Mouse (Mus musculus) urinary bladder, postnatal 10 days (tissue): ENCODE results near the gene St14.

Experiments used
- DNase-seq: peaks from one replicate; pipeline ENCODE4 v3.0.0; 2022; ENCODE audit warnings: low spot score

Gene St14

GRCm38 (mm10) chr9:31122464-31123030 lies 9.1 kb downstream of the St14 start:
- DNase-seq = no peak

DNA sequence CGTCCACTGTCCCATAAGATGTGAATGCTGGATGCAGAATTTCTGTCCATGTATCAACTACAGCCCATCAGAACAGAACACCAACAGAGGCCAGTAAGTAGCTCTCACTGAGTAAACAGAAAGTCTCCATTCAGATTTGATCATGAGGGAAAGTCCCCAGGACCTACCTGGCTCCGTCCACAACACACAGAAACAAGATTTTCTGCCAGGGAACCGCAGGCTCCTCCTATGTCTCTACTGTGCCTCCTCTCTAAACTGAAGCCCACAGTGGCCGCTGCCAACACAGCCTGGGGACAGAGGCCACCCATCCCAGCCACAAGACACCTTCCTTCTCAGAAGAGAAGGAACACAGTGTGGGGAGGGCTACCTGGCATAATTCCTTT lies 11.1 kb downstream of the St14 start:
- no peak for DNase-seq

DNA sequence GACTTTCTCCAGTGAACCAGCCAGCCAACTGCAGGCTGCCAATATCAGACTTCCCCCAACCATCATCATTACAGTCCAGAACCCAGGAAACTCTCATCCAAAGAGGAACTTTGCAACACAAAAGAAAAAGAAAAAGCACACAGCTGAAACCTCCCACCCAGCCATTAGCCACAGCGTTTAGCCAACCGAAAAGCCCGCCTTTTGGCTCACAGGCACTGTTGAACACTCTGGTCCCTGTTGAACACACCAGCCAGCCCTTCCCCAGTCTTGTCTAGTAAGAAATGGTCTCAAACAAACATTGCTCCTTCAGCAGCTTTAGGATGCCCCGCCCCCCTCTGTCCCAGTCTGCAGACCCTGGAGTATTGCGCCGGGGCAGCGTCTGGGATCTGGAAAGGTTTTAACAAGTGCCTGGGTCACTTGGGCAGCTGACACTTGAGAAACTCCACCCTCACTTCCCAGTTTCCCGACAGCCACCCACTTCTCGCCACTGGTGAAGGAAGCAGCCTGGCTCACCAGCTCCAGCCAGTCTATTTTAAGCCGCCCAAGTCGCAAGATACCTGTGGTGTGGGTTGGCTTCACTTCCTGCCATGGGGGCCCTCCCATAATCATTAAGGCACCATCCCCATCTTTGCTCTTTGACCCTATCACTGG lies 11.6 kb downstream of the St14 start:
- no peak for DNase-seq

DNA sequence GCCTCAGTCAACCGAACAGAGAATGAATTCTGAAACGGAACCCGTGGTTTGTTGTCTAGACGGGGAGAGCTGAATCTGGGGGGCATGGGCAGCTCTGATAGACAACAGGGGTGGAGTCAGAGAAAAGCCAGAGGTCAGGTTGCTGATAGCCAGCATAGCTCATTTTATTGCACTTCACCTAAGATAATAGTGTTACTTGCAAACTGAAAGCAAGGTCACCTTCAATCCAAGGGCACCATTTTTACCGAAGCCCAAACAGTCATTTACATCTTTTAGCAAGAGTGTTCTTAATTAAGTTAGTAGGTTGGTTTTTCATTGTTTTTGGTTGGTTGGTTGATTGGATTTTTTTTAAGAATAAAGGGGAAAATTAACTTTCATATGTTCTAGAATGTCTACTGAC lies 12.2 kb downstream of the St14 start:
- no peak for DNase-seq

GRCm38 (mm10) chr9:31118520-31119298 lies 12.9 kb downstream of the St14 start:
- no peak for DNase-seq

- no peak for DNase-seq
Observed at GRCm38 (mm10) chr9:31117488-31117887, 14.2 kb downstream of the St14 start.

GRCm38 (mm10) chr9:31117088-31117487 lies 14.6 kb downstream of the St14 start:
- DNase-seq = no peak

DNA sequence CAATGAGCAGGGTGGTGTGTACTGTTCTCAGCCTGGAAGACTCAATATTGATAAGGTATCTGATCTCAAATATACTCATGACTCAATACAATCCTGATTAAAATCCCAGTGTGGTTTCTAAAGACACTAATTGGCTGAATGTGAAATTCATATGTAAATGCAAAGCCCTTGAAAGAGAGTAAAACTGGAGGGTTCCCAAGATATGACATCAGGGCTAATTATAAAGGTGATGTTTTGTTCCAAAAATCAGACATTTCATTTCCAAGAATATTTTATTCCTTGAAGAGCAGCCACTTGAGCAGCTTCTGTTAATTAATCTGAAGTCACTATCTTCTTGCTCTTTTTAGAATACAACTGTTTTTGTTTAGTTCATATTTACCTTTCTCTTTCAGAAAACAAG lies 16.1 kb downstream of the St14 start:
- DNase-seq = no peak

DNA sequence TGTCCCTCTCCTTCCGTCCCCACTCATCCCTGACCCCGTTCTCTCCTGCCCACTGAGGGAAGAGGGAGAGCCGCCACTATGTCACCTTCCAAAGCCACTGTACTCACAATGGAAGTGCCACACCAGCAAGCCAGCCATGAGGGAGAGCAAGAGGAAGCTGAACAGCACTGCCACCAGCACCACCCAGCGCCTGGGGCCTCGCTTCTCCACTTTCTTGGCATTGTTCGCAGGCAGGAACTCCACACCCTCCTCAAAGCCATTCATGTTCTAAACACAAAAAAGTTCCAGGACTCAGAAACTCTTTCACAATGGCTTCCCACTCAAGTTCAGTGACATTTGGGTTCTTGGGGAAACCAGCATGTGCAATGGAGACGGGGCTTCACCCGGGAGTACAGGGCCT lies 23.2 kb downstream of the St14 start:
- no peak for DNase-seq

DNA sequence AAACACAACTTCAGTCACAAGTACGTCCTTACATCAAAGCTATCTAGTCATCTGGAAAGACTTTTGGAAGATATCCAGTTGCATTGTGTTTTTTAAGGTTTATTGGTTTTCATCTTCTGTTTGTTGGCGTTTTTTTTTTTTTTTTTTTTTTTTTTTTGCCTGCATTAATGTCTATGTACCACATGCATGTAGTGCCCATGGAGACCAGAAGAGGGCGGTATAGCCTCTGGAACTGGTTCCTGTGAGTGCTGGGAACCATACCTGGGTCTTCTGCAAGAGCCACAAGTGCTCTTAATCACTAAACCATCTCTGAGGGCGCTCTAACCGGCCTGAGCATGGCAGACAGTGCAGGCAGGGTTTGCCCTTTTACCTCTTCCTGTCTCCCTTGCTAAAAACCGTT lies 33.5 kb downstream of the St14 start:
- no peak for DNase-seq

GRCm38 (mm10) chr9:31097088-31098082 lies 34.3 kb downstream of the St14 start:
- DNase-seq = no peak

GRCm38 (mm10) chr9:31092833-31093195 lies 38.8 kb downstream of the St14 start:
- no peak for DNase-seq

DNA sequence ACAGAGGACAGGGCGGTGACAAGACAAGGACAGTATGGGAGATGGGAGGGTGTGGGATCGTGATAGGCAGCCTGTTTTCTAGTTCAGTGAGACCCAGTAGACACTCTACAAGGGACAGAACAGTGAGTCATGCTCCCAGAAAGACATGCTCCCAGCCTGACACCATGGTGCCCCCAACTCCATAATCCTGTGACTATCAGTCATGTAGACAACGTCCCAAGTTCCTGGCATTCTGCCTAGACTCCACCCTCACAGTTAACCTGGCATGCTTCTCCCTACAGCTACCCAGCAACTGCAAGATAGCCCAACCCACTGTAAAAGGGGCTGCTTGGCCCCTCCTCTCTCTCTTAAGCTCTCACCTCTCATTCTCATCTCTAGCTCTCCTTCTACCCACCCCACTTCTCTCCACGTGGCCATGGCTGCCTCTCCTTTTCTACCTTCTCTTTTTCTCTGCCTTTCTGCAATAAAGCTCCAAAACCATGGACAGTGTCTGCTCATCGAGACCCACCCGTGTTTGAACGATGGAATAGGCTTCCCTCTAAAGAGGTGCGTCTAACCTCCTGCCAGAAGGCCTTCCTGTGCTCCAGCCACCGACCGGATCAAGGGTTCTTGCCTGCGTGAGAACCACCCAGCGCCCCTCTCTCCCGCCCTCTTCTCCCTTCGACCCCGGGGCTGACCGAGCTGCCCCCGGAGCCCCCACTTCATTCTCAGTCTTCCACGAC lies 39.4 kb downstream of the St14 start:
- DNase-seq = no peak

GRCm38 (mm10) chr9:31091162-31091581 lies 40.5 kb downstream of the St14 start:
- no peak for DNase-seq

DNA sequence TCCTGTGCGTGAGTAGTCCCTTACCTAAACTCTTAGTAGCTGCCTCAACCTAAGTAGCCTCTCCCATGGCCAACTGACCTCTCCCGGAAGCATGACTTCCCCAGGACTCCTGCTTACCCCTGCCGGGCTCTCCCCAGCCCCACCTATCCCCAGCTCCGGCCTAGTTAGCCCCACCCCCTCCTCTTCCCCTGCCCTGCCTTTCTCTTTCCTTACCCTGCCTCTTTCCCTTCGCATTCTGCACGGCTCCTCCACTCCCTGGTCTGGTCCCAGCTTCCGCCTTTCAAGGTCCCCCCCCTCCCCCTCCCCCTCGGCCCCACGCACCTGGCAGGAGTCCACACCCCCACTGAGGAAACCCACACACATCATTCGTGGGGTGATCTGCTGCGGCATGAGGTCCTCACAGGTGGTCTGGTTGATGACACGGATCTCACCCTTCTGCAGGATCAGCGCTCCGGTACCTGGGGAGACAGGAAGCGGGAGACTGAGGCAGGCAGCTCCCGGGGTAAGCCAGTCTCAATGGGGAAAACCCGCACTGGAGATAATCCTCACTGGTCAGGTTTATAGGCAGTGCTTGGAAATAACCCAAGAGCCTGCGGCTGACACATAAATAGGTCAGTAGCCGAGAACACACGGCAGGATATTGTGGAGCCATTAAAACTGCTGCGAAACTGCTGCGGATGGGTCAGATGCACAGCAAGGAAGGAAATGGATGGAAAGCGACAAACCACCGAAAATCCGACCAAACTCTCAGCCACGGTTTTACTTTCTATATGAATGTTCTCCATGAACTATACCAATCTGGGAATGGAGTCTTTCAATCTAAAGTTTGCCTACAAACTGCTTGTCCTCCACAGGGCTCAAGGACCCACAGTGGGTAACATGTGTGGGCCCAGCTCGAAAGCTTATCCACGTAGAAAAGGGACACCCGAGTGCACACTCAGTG lies 41.3 kb downstream of the St14 start:
- DNase-seq = no peak

DNA sequence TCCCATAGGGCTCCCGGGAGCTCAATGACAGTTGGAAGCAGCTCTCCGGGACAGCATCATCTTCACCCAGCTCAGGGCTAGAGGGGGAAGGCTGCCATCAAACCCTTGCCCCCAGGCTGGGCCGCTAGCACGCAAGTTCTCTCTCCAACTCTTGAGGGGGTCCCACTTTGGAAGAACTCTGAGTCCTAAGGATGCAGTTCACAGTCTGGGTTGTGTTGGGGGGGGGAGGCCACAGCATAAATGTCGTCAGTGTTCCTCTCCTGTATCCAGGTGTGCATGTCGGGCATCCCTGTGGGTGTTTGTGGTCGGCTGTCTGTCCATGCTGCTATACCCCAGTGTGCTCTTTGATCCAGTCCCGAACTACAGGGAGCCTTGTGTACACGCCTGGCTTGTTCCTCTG lies 42.1 kb downstream of the St14 start:
- no peak for DNase-seq

DNA sequence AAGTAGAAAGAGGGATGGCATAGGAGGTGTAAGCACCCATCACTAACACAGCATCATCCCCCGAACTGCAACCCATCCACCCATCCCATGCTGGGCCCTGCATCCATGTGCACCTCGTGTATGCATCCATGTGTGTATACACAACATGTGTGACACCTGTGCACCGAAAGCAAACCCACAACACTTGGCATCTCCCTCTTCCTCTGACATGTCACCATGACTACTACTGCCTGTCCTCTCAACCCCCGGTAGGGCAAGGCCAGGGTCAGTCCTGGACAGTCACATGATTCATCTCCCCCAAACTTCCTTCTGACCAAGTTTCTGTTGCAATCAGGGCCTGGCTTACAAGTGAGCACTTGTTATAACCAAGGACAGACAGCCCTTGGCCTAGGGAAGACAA lies 42.8 kb downstream of the St14 start:
- DNase-seq = no peak

GRCm38 (mm10) chr9:31088116-31088515 lies 43.5 kb downstream of the St14 start:
- no peak for DNase-seq

DNA sequence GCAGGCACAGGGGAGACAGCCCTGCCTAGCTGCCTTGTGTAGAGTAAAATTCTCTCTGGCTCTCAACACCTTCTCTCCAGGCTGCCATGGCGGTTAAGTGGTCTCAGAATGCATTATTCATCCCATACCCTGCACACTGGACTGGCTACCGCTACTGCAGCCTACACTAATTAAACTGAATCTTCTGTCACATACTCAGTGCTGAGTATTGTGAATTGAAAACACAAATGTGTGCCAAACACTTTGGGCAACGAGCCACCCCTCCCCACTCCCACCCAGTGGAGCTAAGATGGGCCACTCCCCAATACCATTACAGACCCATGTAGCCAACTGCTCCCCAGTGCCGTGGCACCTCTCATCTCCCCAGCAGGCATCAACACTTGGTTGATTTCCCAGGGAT lies 44.2 kb downstream of the St14 start:
- DNase-seq = no peak

- DNase-seq = no peak
Observed at GRCm38 (mm10) chr9:31086754-31087145, 44.9 kb downstream of the St14 start.
